In genomic region chr16:32658743-32659171, GRCm38 (mm10) we compare ENCODE assay signal across 8 mouse cellular contexts. TPM values are rescaled to one million over a fixed set of nuclear protein-coding genes. Genes with fewer than 3 reads are reported as not detected.
DNase-seq lines count a peak whose midpoint lies in the region; ATAC-seq and TF ChIP-seq lines count a peak whose summit lies in the region.

No protein-coding gene starts in this region.

- ATAC-seq in kidney, postnatal 0 days (replicated peaks; ENCODE audit: low FRiP score, low read depth) = no peak
- ATAC-seq in hindbrain, embryonic 12.5 days (ENCODE audit: low FRiP score) = no peak; the same call in 1 of the 2 replicates
- ATAC-seq in stomach, embryonic 14.5 days (ENCODE audit: insufficient number of reproducible peaks, insufficient read depth, low FRiP score, low read depth) = no peak

- H3K9ac ChIP-seq in kidney, postnatal 0 days (ENCODE audit: low read depth, low read length) = peak overlapping the region; percentile 59
- peak overlapping the region; percentile 57 for H3K9ac ChIP-seq in ES-E14 (ENCODE audit: insufficient read depth, low read depth, low read length, poor library complexity, severe bottlenecking)
- peak overlapping the region; percentile 66 for H3K9ac ChIP-seq in hindbrain, embryonic 12.5 days
- peak overlapping the region; percentile 36; the same call in 1 of the 2 replicates for H3K9ac ChIP-seq in stomach, embryonic 14.5 days (replicated peaks; ENCODE audit: low read depth, low read length)

- peak overlapping the region; percentile 56 for H3K27ac ChIP-seq in kidney, postnatal 0 days
- H3K27ac ChIP-seq in ES-E14 (ENCODE audit: insufficient read depth, low read depth, low read length, poor library complexity, severe bottlenecking) = no peak overlapping the region
- H3K27ac ChIP-seq in hindbrain, embryonic 12.5 days = peak overlapping the region; percentile 83
- H3K27ac ChIP-seq in stomach, embryonic 14.5 days (ENCODE audit: low read length) = 0 out of 2 replicates have a peak overlapping the region, but pooled peaks have one; percentile 2

- H3K9me3 ChIP-seq in kidney, postnatal 0 days (replicated peaks; ENCODE audit: low read length) = no peaks in the 10 kb centered on the region
- H3K9me3 ChIP-seq in ES-E14 (ENCODE audit: control insufficient read depth, insufficient read depth, low read depth, low read length) = no peaks in the 10 kb centered on the region
- no peaks in the 10 kb centered on the region for H3K9me3 ChIP-seq in hindbrain, embryonic 12.5 days (replicated peaks)
- no peaks in the 10 kb centered on the region for H3K9me3 ChIP-seq in megakaryocyte, embryonic 14.5 days
- no peaks in the 10 kb centered on the region for H3K9me3 ChIP-seq in stomach, embryonic 14.5 days (ENCODE audit: control insufficient read depth, low read depth, low read length)

- no peak for DNase-seq in kidney, postnatal 0 days (ENCODE audit: low spot score)
- no peak for DNase-seq in kidney, adult 18-20 months
- no peak for DNase-seq in ES-E14 (ENCODE audit: low read depth, low spot score)
- DNase-seq in cerebellum, adult 9-10 months = peak; percentile 79
- DNase-seq in spleen, postnatal 14 days (ENCODE audit: low spot score in 2 of 2) = no peak

- H3K27me3 ChIP-seq in kidney, postnatal 0 days (ENCODE audit: insufficient read depth, low read length) = no peaks in the 10 kb centered on the region
- no peaks in the 10 kb centered on the region for H3K27me3 ChIP-seq in hindbrain, embryonic 12.5 days
- no peaks in the 10 kb centered on the region for H3K27me3 ChIP-seq in megakaryocyte, embryonic 14.5 days (replicated peaks)
- H3K27me3 ChIP-seq in stomach, embryonic 14.5 days (ENCODE audit: control insufficient read depth, insufficient read depth, low read length) = no peaks in the 10 kb centered on the region

- WGBS in kidney, postnatal 0 days = 4% methylated on average over 13 of the region's 21 CpGs
- WGBS in hindbrain, embryonic 12.5 days = 2% methylated on average over 11 of the region's 21 CpGs
- WGBS in stomach, embryonic 14.5 days = 6% methylated on average over 8 of the region's 21 CpGs

- peak overlapping the region; percentile 68 for H3K4me2 ChIP-seq in kidney, postnatal 0 days (ENCODE audit: low read length)
- H3K4me2 ChIP-seq in hindbrain, embryonic 12.5 days (replicated peaks) = peak overlapping the region; percentile 66
- H3K4me2 ChIP-seq in stomach, embryonic 14.5 days (replicated peaks; ENCODE audit: low read depth, low read length) = peak overlapping the region; percentile 51

- H3K4me3 ChIP-seq in kidney, postnatal 0 days (replicated peaks; ENCODE audit: low read depth, low read length) = peak overlapping the region; percentile 26
- H3K4me3 ChIP-seq in ES-E14 (ENCODE audit: insufficient read depth in 1 of 2, low read depth in 1 of 2, low read length in 2 of 2, poor library complexity in 1 of 2, severe bottlenecking in 1 of 2) = peak overlapping the region; percentile 36 to 64
- H3K4me3 ChIP-seq in hindbrain, embryonic 12.5 days = peak overlapping the region; percentile 37
- H3K4me3 ChIP-seq in megakaryocyte, embryonic 14.5 days (replicated peaks) = peak overlapping the region; percentile 87
- H3K4me3 ChIP-seq in stomach, embryonic 14.5 days (ENCODE audit: low read depth, low read length) = peak overlapping the region; percentile 27

- TF ChIP-seq CTCF in kidney, postnatal 0 days (IDR thresholded peaks at IDR 0.05; ENCODE audit: low read depth) = no peak

- H3K4me1 ChIP-seq in kidney, postnatal 0 days (replicated peaks; ENCODE audit: insufficient read depth, low read length) = peaks cover 37% of the 10 kb centered on the region
- H3K4me1 ChIP-seq in ES-E14 (ENCODE audit: control insufficient read depth in 2 of 2, insufficient read depth in 2 of 2, low read length in 2 of 2, poor library complexity in 1 of 2) = peaks cover 13 to 51% of the 10 kb centered on the region in 2 experiments
- peaks cover 52% of the 10 kb centered on the region for H3K4me1 ChIP-seq in hindbrain, embryonic 12.5 days
- H3K4me1 ChIP-seq in megakaryocyte, embryonic 14.5 days = peaks cover 100% of the 10 kb centered on the region
- H3K4me1 ChIP-seq in stomach, embryonic 14.5 days (ENCODE audit: control insufficient read depth, insufficient read depth, low read length) = peaks cover 51% of the 10 kb centered on the region

- no peaks in the 10 kb centered on the region for H3K36me3 ChIP-seq in kidney, postnatal 0 days (ENCODE audit: insufficient read depth, low read length)
- H3K36me3 ChIP-seq in ES-E14 (ENCODE audit: control insufficient read depth, insufficient read depth, low read length, poor library complexity, severe bottlenecking) = peaks cover 4% of the 10 kb centered on the region; the same call in 1 of the 2 replicates
- no peaks in the 10 kb centered on the region for H3K36me3 ChIP-seq in hindbrain, embryonic 12.5 days
- peaks cover 42% of the 10 kb centered on the region for H3K36me3 ChIP-seq in megakaryocyte, embryonic 14.5 days (replicated peaks; ENCODE audit: low read length)
- H3K36me3 ChIP-seq in stomach, embryonic 14.5 days (ENCODE audit: control insufficient read depth, insufficient read depth, low read length) = no peaks in the 10 kb centered on the region

- in situ Hi-C loops in ES-E14 (cut with MboI; ENCODE audit: low sequenced_read_pairs in 2 of 2, unreplicated experiment in 2 of 2) = no loop called here

TF ChIP-seq in ES-E14, 5 proteins besides CTCF, POLR2A, EP300 and RAD21:
- TF ChIP-seq CHD2 (IDR thresholded peaks at IDR 0.05; ENCODE audit: low read depth, low read length) (no peak), ZNF384 (IDR thresholded peaks at IDR 0.05; ENCODE audit: low read depth, low read length) (no peak), ZC3H11A (IDR thresholded peaks at IDR 0.05; ENCODE audit: borderline replicate concordance, low read depth, low read length) (no peak), MAFK (IDR thresholded peaks at IDR 0.05; ENCODE audit: insufficient read depth, low read depth, low read length) (no peak), HCFC1 (IDR thresholded peaks at IDR 0.05; ENCODE audit: borderline replicate concordance, insufficient read depth, low read length) (no peak)

RNA-seq across cellular contexts. Expression of gene Tnk2, which starts 15.1 kb away (rescaled TPM):
- 8.4 and 8.5 TPM in 2 replicates for polyA plus RNA-seq in kidney, postnatal 0 days (2015; fragmentation: Nextera tagmentation; extraction: Ambion mirVana)
- 47.1 and 63.7 TPM in 2 replicates for total RNA-seq in ES-E14 (2012; rRNA removed)
- 15.6 and 17.2 TPM in 2 replicates for polyA plus RNA-seq in hindbrain, embryonic 12.5 days (2016; fragmentation: Nextera tagmentation; extraction: Ambion mirVana)
- polyA plus RNA-seq in megakaryocyte, embryonic 14.5 days (2012; ENCODE audit: insufficient read depth, low replicate concordance) = 230 and 1,256 TPM in 2 replicates
- polyA plus RNA-seq in stomach, embryonic 14.5 days (2014; fragmentation: Nextera tagmentation; extraction: Ambion mirVana) = 13.1 and 17.1 TPM in 2 replicates

RNA-seq across cellular contexts. Expression of gene Tfrc, which starts 50.0 kb away (rescaled TPM):
- 37.0 and 43.9 TPM in 2 replicates for polyA plus RNA-seq in kidney, postnatal 0 days (2015; fragmentation: Nextera tagmentation; extraction: Ambion mirVana)
- total RNA-seq in ES-E14 (2012; rRNA removed) = 334 and 403 TPM in 2 replicates
- polyA plus RNA-seq in hindbrain, embryonic 12.5 days (2016; fragmentation: Nextera tagmentation; extraction: Ambion mirVana) = 44.4 and 55.4 TPM in 2 replicates
- polyA plus RNA-seq in megakaryocyte, embryonic 14.5 days (2012; ENCODE audit: insufficient read depth, low replicate concordance) = 1.3 and 4.3 TPM in 2 replicates
- 60.5 and 73.2 TPM in 2 replicates for polyA plus RNA-seq in stomach, embryonic 14.5 days (2014; fragmentation: Nextera tagmentation; extraction: Ambion mirVana)

Comparison
In these comparisons a context has a peak if more than half of its experiments do, and no peak if none do; other contexts are left out.
1. H3K4me3 ChIP-seq: peak in every context shown above with its lines; median percentile 87 in megakaryocyte, embryonic 14.5 days; 50 in ES-E14; 37 in hindbrain, embryonic 12.5 days; 27 in stomach, embryonic 14.5 days; 26 in kidney, postnatal 0 days.
2. RNA of gene Tnk2, which starts 15.1 kb away (polyA plus RNA-seq): 230 to 1,256 TPM in megakaryocyte, embryonic 14.5 days; 15.6 to 17.2 TPM in hindbrain, embryonic 12.5 days, 13.1 to 17.1 TPM in stomach, embryonic 14.5 days and 8.4 to 8.5 TPM in kidney, postnatal 0 days; every median in the first group is over 10 times any median in the second.
3. Peak in every context shown above with its lines, with median percentiles within 50 percentile points of each other: H3K4me2 ChIP-seq and H3K9ac ChIP-seq.